Mouse (Mus musculus): ENCODE measurements around the gene Chka. TPM values are rescaled to one million over a fixed set of nuclear protein-coding genes. Genes with fewer than 3 reads are reported as not detected.

Chka gene
- polyA plus RNA-seq (2015; fragmentation: Nextera tagmentation; extraction: Ambion mirVana), result 21.8 and 25.8 TPM in 2 replicates

GRCm38 (mm10) chr19:3851502-3851962, at the start of gene Chka:
TSS of gene Chka (plus strand) at chr19:3851773.

GRCm38 (mm10) chr19:3906795-3907786, 55.5 kb downstream of the Chka start, which contains the start of gene Tcirg1:
TSS of gene Tcirg1 (minus strand) at chr19:3907133.

GRCm38 (mm10) chr19:3912337-3913204, 61.0 kb downstream of the Chka start, which contains the start of gene Ndufs8:
TSS of gene Ndufs8 (minus strand) at chr19:3912774.

GRCm38 (mm10) chr19:3929211-3929941, 77.8 kb downstream of the Chka start, which contains the start of gene Aldh3b1:
TSS of gene Aldh3b1 (minus strand) at chr19:3929808.

GRCm38 (mm10) chr19:3935032-3935895, 83.7 kb downstream of the Chka start, which contains the start of gene Unc93b1:
TSS of gene Unc93b1 (plus strand) at chr19:3935186.

Other genes with a start within 250 kb of the Chka start
- gene Lrp5, start 165.2 kb upstream of the Chka start, polyA plus RNA-seq (2015; fragmentation: Nextera tagmentation; extraction: Ambion mirVana), result 2.0 and 2.1 TPM in 2 replicates
- gene 1810055G02Rik, start 143.5 kb upstream of the Chka start, polyA plus RNA-seq (2015; fragmentation: Nextera tagmentation; extraction: Ambion mirVana), result 37.1 and 48.3 TPM in 2 replicates
- 14.4 and 15.2 TPM in 2 replicates for gene Kmt5b, start 84.4 kb upstream of the Chka start, polyA plus RNA-seq (2015; fragmentation: Nextera tagmentation; extraction: Ambion mirVana)
- 18.2 and 23.2 TPM in 2 replicates for gene Tcirg1, start 55.4 kb downstream of the Chka start, polyA plus RNA-seq (2015; fragmentation: Nextera tagmentation; extraction: Ambion mirVana)
- gene Ndufs8, start 61.0 kb downstream of the Chka start, polyA plus RNA-seq (2015; fragmentation: Nextera tagmentation; extraction: Ambion mirVana), result 279 and 309 TPM in 2 replicates
- 3.3 and 8.6 TPM in 2 replicates for gene Aldh3b1, start 78.0 kb downstream of the Chka start, polyA plus RNA-seq (2015; fragmentation: Nextera tagmentation; extraction: Ambion mirVana)
- gene Unc93b1, start 83.4 kb downstream of the Chka start, polyA plus RNA-seq (2015; fragmentation: Nextera tagmentation; extraction: Ambion mirVana), result 21.7 and 32.0 TPM in 2 replicates
- 0.29 and 0.30 TPM in 2 replicates for gene Aldh3b3, start 106.9 kb downstream of the Chka start, polyA plus RNA-seq (2015; fragmentation: Nextera tagmentation; extraction: Ambion mirVana)
- 122 and 144 TPM in 2 replicates for gene Aldh3b2, start 120.6 kb downstream of the Chka start, polyA plus RNA-seq (2015; fragmentation: Nextera tagmentation; extraction: Ambion mirVana)
- gene Acy3, start 134.8 kb downstream of the Chka start, polyA plus RNA-seq (2015; fragmentation: Nextera tagmentation; extraction: Ambion mirVana), result 6.1 and 7.0 TPM in 2 replicates
- 0.11 TPM in 1 of 2 replicates, not detected in the other for gene Tbx10, start 141.0 kb downstream of the Chka start, polyA plus RNA-seq (2015; fragmentation: Nextera tagmentation; extraction: Ambion mirVana)
- 29.1 and 36.0 TPM in 2 replicates for gene Nudt8, start 148.8 kb downstream of the Chka start, polyA plus RNA-seq (2015; fragmentation: Nextera tagmentation; extraction: Ambion mirVana)
- gene Gm49405, start 148.9 kb downstream of the Chka start, polyA plus RNA-seq (2015; fragmentation: Nextera tagmentation; extraction: Ambion mirVana), result 0.82 and 1.3 TPM in 2 replicates
- gene Doc2g, start 151.5 kb downstream of the Chka start, polyA plus RNA-seq (2015; fragmentation: Nextera tagmentation; extraction: Ambion mirVana), result 1.5 and 2.1 TPM in 2 replicates
- 170 and 175 TPM in 2 replicates for gene Ndufv1, start 161.0 kb downstream of the Chka start, polyA plus RNA-seq (2015; fragmentation: Nextera tagmentation; extraction: Ambion mirVana)
- 432 and 441 TPM in 2 replicates for gene Gstp1, start 186.2 kb downstream of the Chka start, polyA plus RNA-seq (2015; fragmentation: Nextera tagmentation; extraction: Ambion mirVana)
- 21.6 and 25.1 TPM in 2 replicates for gene Gstp2, start 194.2 kb downstream of the Chka start, polyA plus RNA-seq (2015; fragmentation: Nextera tagmentation; extraction: Ambion mirVana)
- 0.33 and 0.52 TPM in 2 replicates for gene Gstp3, start 207.8 kb downstream of the Chka start, polyA plus RNA-seq (2015; fragmentation: Nextera tagmentation; extraction: Ambion mirVana)
- gene Cabp2, start 229.8 kb downstream of the Chka start, polyA plus RNA-seq (2015; fragmentation: Nextera tagmentation; extraction: Ambion mirVana), result not detected in 2 replicates
- 75.9 and 93.8 TPM in 2 replicates for gene Cdk2ap2, start 245.4 kb downstream of the Chka start, polyA plus RNA-seq (2015; fragmentation: Nextera tagmentation; extraction: Ambion mirVana)
- 10.2 and 13.2 TPM in 2 replicates for gene Pitpnm1, start 248.2 kb downstream of the Chka start, polyA plus RNA-seq (2015; fragmentation: Nextera tagmentation; extraction: Ambion mirVana)